Mouse (Mus musculus) brain, embryonic 14.5 days (tissue): ENCODE results near the gene Snapc2.

Experiments used
- CTCF ChIP-seq: fragments of 200-500 bp; IDR thresholded peaks from 2 replicates; pipeline ENCODE4 v1.5.1; 2012; ENCODE audit warnings: inconsistent platforms, mild to moderate bottlenecking, moderate library complexity, borderline replicate concordance; ENCODE audit not compliant: insufficient read depth, insufficient read length; ENCODE audit errors: extremely low read depth
- POLR2A ChIP-seq: fragments of 200-500 bp; IDR thresholded peaks from 2 replicates; pipeline ENCODE4 v1.6.1; 2012; ENCODE audit warnings: mild to moderate bottlenecking, inconsistent platforms, borderline replicate concordance; ENCODE audit not compliant: poor library complexity, insufficient read depth, insufficient read length, severe bottlenecking; ENCODE audit errors: extremely low read depth

GRCm38 (mm10) chr8:4230612-4231351 is 22.1 kb upstream of the Snapc2 start:
- TF ChIP-seq CTCF (no peak), POLR2A (no peak)
